Mouse (Mus musculus): ENCODE data around the gene Angptl8.

- TF ChIP-seq CTCF (IDR thresholded peaks at IDR 0.05; ENCODE audit: control insufficient read depth, insufficient read depth, insufficient read length) = no peak
- TF ChIP-seq MAX (IDR thresholded peaks at IDR 0.05) = no peak
Observed at GRCm38 (mm10) chr9:21824366-21824765, 10.9 kb upstream of the Angptl8 start.

Measured in C2C12 (cell line).